Mouse (Mus musculus) embryonic fibroblast, embryonic 13.5 days (primary cell): ENCODE results near the gene Lrrc72.
A peak's percentile ranks its signal among the peaks of the same experiment; 100 is the strongest.

Experiments used
- CTCF ChIP-seq: IDR thresholded peaks from 2 replicates; pipeline ENCODE4 v1.5.1; 2011; ENCODE audit warnings: mild to moderate bottlenecking, control low read depth, low read length, moderate library complexity, borderline replicate concordance; ENCODE audit not compliant: insufficient read depth
- POLR2A ChIP-seq: IDR thresholded peaks from 2 replicates; pipeline ENCODE4 v1.6.1; 2011; ENCODE audit warnings: low read depth, mild to moderate bottlenecking, control low read depth, low read length, moderate library complexity

- TF ChIP-seq CTCF: peak; percentile 57; the same call in 1 of the 2 replicates
- TF ChIP-seq POLR2A: no peak
These were observed 38.1 kb downstream of the Lrrc72 start for GRCm38 (mm10) chr12:36215149-36215480.
